Mouse (Mus musculus) small intestine, adult 2 months (tissue): ENCODE measurements around the gene Rpl10a.

Experiments used
- CTCF ChIP-seq: fragments of 200-500 bp; IDR thresholded peaks from 2 replicates; pipeline ENCODE4 v1.5.1; 2012; ENCODE audit warnings: low read depth, mild to moderate bottlenecking, control low read depth, inconsistent platforms, low read length, moderate library complexity, mixed read lengths; ENCODE audit not compliant: insufficient replicate concordance, insufficient read length; ENCODE audit errors: extremely low read depth
- POLR2A ChIP-seq: fragments of 200-500 bp; IDR thresholded peaks from 2 replicates; pipeline ENCODE4 v1.6.1; 2012; ENCODE audit warnings: low read depth, mild to moderate bottlenecking, control low read depth, inconsistent platforms, low read length, moderate library complexity

- TF ChIP-seq POLR2A (no peak), CTCF (no peak)
Observed at GRCm38 (mm10) chr17:28281866-28282441, 46.3 kb upstream of the Rpl10a start.
